Mouse (Mus musculus) 416B (cell line): ENCODE data around the gene Stra6l.

Source experiments
- DNase-seq: peaks from one replicate; pipeline ENCODE4 v3.0.0; 2011; ENCODE audit warnings: low read depth

The Stra6l gene

DNA sequence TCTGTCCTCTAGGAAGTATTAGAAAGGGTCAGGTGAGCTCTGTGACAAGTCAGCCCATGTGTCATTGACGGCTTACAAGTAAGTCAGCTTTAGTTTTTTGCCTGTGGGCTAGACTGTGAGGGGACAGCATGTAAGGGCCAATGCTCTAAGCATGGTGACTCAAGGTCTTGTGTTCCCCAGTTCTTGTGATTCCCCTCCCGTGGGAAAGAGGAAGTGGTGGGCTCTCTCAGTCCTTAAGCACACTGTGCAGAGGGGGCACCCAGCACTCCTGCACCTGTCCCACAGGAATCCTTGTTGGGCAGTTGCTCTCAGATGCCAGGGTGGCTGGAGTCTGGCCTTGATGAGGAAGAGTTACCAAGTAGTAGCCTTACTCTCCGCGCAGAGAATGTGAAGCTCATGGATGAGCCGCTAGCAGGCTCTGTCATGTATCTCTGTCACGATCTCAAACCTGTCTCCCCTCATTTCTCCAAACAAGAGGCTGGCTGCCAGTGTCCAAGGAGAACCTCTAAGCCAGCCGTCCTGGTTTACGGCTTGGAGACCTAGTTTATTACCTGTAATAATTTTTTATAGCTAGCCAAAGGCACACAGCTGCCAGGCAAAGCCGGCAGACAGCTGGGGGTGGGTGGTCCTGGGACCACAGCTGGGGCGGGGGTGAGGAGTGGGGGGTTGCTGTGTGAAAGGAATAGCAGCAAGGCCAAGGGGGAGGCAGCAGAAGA lies at the start of gene Stra6l:
Stra6l (plus strand) TSS at position 556 of the 716 bp plus-strand sequence.
- no peak for DNase-seq

DNA sequence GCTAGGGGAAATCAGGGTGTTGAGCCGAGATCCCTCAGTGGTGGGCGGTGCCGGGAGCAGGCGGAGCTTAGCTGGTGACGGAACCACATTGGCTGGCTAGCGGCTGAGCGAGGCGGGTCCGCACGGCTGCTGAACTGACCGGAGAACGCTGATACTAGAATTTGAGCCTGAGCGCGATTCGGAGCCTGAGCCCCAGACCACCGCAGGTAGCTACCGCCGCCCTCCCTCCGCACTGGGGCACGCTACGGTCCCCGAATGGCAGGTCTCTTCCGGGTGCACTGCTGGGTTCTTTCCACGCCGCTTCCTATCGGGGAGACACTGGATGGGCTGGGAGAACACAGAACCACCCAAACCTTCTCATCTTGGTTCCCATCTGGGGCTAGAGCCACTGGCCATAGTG lies 49.5 kb upstream of the Stra6l start, which contains the start of gene Aldh1b1:
Aldh1b1 (plus strand) TSS at position 59 of the 400 bp plus-strand sequence.
- no peak for DNase-seq

DNA sequence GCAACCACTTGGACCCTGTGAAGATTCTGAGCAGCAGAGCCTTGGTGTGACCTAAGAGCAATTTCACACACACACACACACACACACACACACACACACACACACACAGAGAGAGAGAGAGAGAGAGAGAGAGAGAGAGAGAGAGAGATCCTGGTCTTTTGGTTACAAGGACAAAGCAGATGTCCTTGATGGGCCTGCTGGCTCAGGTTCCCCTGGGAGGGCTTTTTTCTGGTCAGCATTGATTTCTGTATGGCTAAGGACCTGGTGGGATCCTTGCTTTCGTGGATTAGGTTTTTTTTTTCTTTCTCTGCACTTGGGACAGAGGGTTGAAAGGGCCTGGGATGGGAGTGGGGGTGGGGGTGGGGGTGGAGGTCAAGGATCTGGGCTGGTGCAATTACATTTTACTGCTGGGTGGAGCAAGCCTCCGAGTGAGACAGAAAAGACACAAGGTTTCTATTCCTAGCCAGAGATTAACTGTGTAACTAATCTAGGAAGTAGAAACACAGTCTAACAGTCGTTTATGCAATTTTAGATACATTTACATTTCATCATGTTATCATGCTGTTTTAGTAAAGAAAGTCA lies 48.4 kb upstream of the Stra6l start:
- no peak for DNase-seq

DNA sequence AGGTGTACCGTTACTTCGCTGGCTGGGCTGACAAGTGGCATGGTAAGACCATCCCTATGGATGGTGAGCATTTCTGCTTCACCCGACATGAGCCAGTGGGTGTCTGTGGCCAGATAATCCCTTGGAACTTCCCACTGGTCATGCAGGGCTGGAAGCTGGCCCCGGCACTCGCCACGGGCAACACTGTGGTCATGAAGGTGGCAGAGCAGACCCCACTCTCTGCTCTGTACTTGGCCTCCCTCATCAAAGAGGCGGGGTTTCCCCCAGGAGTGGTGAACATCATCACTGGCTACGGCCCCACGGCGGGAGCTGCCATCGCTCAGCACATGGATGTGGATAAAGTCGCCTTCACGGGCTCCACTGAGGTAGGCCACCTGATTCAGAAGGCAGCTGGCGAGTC lies 45.6 kb upstream of the Stra6l start:
- no peak for DNase-seq

DNA sequence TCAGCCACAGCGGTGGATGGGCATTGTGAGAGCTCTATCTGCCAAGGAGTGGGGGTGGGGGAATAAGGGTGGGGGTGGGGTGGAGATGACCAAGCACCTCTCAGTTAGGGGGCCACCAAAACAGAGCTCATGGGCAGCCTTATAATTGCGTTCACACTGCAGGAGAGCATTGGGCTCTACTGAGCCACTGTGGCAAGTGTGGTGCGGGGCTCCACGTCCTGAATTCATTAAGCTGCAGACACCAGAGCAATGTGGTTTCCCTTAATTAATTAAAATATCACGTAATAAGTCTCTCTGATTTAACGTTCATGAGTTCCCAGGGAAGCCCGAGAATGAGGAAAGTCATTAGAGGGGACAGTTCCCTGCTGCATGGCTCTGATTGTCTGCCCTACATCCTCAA lies 40.4 kb upstream of the Stra6l start:
- no peak for DNase-seq

DNA sequence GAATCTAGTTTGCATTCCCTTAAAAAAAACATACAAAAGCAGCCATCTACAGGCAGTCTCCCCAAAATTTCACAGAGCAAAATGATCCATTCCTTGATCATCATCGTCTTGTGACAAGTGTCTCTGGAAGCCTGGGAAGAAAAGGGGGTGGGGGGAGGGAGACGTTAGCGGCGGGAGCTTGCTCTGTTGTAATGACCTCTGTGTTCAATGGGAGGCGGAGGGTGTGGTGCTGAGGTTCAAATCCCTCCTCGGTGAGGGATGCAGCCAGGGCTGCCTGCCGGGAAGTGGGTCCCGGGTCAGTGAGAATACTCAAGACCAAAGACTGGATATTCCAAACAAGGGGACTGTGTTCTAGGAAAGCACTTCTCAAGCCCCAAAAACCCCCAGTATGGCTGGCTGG lies 37.2 kb upstream of the Stra6l start:
- DNase-seq, result no peak

DNA sequence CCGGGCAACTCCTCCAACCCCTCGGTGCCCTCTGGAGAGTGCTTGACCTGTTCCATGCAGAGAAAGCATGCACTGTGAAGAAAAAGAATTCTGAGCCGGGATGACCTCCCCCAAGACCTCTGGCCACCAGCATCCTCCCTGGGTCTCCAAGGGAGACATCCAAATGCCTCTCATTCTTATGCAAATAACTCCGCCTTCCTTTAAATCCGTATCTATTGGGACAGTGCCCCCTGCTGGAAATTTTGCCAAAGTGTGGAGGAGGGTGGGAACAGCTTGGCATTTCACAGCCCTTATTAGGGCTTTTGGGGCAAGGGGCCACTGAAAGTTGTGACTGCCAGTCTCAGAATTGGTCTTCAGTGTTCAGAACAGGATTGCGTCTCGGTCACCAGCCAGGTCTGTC lies 32.9 kb upstream of the Stra6l start:
- peak; percentile 23 for DNase-seq

DNA sequence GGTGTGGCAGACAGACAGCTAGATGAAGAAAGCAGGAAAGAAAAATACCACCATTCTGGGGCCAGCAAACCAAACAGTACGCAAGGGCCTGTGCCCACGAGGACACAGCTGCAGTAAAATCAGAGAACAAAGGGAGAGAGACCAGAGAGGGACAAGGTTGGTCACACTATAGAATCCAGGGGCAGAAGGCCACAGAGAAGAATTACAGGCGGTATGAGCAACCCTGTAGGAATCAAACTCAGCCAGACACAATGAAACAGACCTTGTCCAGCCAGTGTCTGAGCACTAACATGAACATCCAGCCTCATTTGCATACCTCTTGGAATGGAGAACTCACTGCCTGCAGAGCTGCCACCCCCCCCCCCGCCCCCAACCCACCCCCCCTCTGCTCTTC lies 29.7 kb upstream of the Stra6l start:
- DNase-seq, result no peak

DNA sequence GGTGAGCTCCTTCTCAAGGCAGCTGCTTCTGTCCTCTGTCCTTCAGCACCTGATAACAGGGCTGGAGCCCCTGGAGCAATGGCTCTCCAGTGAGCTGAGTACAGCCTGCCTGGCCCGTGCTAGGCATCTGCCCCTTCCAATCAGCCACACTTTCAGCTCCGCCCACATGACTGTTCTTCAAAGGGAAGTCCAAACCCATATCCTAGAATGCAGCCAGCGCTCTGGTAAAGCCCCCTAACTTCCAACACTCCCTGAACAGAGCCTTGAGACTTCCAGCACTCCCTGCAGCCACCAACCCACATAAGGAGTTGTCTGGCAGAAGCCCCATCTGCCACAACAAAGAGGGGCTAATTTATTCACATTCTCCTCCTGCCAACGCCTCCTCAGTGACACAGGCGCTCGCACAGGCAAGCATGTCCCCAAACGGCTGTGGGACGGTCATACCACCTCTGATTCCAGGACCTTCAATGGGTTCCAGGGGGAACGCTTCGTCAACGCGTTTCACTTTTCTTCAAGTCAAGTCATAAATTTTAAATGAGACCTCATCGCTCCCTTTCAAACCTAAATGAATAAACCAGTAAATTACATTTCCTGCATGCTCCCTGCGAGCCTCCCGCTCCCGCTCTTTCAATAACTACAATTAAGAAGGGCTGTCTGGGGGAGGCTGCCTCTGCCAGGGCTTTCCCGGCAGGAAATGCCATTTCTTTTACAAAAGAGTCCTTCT lies 29.1 kb upstream of the Stra6l start:
- DNase-seq, result no peak

DNA sequence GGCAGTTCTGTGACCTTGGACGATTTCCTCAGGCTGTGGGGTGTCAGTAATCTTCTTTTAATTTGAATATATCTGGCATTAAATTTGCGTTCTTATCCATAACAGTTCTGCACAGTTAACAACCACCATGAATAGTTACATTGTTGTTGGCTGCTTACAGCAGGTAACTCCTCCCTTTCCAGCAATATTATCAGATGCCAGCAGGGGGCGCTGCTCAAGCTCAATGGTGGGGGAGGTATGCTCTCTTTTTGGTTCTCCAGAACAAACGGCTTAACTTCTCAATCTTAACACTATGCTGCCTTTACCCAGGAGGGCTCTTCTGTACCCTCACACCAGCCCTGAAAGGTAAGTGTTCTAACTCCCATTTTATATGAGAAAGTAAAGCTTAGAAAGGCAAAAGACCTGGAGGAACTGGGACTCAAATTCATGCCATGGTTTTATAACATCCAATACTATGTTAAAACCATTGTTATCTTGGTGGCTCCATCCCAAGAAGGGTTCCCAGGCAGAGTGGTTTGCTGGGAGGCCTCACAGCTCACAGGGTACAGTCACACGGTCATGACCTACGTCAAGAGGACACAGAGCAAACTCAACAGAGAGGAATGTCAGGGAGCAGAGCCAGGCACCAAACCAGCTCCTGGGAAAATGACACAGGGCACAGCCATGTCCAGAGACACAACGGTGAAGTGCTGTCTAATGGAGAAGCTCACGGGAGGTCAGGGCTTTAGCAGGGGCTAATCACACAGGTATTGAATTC lies 28.2 kb upstream of the Stra6l start:
- DNase-seq, result peak; percentile 43

DNA sequence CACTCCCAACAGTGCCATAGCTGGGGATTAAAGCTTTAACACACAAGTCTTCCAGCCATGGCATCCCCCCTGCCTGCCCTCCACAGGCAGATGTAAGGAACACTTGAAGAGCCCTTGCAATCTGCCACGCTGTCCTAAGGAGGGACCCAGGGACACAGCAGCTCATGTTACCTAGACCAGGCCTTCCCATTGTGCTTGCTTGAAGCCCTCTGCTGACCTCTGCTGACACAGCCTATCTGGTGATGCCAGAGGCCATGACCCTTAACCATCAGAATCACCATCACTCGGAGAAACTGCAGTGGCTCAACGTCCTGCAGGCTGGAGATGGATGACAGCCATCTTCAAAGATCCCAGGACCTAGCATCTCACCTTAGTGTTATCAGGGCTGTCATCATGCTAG lies 26.5 kb upstream of the Stra6l start:
- peak; percentile 9 for DNase-seq

DNA sequence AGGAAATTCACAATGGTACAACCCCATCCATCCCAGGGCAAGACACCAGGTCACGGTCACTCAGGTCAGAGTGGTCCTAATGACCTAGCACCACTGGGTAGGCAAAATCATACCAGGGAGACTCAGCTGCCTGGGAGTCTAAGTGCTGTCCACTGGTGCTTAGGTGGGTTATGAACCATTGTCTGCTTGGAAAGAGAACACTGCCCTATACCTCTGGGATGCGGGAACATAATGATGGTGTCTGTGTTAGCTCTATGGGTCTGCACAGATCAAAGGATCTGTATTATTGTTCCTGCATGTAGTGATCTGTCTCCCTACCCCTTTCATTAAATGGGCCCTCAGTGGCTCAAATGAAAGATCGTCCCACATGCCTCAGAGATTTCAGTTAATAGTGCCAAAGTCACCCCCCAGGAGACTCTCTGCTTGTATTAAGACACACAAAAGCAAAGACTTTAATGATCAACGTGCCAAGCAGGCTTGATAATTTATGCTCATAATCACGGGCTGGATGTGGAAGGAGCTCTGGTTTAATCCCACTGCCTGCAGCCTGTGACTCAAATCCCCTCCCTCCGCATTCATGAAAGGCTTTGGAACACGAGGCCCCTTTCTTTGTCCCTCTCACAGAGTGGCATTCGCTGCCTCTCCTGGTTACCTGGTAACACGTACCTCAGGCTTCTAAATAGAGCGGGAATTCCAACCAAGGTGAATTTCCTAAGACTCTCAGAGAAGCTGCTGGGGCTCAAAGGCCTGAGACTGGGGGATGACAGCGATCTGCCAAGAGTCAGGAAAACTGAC lies 25.5 kb upstream of the Stra6l start:
- no peak for DNase-seq

DNA sequence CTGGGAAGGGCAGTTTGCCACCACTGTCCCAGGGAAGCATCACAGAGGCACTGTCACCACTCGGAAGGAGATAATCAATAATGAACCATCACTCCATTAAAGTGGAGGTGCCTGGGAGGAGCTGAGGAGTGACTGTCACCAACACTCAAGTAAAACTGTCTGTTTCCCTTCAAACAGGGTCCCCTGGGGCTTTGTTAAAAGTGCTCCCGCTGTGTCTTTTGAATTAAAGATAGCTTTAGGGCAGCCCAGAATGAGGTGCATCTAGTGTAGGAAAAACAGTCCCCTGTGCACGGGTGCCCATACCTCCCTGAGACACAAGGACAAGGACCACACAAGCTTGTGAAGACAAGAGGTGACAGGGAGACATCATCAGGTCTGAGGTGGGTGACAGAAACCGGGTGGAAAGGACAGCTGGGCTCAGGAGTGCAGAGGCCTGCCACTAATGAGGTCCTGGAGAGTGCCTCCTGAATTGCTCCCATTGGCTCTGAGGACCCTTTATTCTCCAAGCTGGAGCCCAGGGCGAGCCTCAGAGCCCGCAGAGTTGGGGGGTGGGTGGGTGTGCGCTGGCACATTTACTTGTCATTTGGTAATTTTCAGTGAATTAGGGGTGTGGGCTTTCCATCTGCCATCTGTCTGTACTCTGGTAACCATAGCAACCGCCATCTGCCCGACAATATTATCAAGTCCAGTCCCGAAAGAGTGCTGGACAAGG lies 24.3 kb upstream of the Stra6l start:
- DNase-seq, result no peak

DNA sequence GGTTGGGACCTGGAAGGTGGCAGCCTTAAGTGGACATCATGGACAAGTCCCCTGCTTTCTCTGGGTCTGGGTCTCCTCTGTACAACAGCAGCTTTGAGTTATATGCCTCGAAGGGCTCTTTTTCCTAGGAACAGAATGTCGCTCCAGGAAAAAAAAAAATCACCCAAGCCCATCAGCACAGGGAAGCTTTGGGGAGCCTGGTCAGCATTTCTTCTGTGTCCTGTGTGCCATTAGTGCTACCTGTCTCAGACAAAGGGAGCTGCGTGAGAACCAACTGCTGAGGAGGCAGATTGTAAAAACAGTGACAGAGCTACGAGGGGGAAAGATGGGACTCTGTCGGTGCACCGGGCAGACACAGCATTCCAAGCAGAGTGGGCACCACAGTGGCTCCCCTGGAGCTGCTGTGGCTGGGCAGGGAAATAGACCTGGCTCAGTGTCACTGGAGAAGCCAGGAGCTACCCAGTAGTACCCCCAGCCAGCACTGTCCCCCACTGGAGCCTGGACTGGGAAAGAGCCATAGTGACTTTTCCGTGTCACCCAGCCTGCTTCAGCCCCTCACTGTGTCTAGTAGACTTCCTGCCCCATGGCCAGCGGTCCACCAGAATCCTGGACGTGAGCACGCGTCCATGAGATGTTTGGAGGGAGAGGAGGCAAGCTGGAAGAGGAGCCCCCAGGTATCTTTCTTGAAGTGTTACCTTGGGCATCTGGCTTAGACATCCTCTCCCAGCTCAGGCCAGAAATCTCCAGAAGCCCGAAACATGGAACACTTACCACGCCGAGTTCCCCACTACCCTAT lies 23.5 kb upstream of the Stra6l start:
- DNase-seq, result no peak

DNA sequence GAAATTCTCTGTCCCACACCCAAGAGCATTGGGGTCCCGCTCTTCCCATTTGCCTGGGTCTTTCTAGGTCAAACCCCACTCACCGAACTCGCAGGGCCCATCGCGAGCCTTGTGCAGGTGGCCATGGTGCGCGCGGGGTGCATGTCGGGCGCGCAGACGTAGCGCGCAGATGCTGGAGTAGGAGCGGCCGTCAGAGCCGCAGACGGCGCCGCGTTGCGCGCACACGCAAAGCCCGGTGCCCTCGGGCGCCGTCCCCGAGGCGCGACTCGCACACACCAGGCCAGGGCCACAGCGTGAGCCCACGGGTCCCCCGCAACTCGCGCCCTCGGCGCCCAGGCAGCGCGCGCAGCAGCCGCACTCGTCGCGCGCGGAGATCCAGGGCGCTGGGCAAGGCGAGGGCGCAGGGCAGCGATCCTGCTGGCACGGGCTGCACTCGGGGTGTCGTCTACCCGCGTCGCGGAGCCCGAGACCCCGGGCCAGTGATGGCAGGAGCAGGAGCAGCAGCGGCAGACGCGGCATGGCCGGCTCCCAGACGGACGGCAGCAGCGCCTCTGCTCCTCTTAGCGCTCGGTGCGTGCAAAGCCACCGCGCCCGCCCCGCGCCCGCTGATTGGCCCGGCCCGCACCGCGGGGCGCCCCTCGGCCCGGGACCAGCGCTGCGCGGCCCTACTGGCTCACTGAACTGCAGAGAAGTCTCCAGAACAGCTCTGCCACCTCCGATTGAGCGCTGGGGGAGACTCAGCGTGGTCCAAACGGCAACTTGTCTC lies 22.0 kb upstream of the Stra6l start, which contains the start of gene Igfbpl1:
Igfbpl1 (minus strand) TSS at position 649 of the 766 bp plus-strand sequence.
- DNase-seq, result no peak

DNA sequence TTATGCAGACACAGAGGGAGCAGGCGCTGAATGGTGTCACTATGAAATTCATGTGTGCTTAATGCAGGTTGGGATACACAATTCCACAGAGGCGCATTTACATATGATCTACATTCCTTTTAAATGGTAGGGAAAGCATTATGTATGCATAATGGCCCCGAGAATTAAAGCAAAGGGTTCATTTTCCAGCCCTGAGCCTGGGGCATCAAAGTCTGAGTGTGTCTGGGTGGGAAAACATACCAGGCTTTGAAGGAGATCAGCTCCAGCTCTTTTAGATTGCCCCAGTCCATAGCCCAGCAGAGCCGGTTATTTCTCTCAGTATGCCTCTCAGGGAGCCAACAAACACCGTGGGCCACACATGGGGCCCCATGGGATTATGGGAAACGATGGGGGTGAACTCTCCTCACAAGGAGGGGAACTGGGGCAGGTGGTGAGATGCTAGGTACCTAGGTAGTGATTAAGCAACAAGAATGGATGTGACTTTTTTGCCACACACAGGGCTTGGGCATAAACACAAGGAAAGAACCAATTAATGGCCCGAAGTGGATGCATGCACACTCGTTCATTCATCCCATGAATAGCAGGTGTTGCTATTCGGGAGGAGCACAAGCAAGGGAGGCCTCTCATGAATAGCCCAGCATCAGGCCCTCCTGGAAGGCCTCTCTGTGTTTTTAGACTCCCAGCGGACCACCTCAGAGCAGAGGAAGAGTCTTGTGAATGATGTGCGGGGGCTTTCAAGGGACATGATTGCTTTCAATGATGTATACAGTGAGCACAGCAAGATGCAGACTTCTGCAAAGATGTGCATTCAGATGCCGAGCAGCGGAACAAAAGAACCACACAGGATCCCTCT lies 18.3 kb upstream of the Stra6l start:
- DNase-seq, result no peak

DNA sequence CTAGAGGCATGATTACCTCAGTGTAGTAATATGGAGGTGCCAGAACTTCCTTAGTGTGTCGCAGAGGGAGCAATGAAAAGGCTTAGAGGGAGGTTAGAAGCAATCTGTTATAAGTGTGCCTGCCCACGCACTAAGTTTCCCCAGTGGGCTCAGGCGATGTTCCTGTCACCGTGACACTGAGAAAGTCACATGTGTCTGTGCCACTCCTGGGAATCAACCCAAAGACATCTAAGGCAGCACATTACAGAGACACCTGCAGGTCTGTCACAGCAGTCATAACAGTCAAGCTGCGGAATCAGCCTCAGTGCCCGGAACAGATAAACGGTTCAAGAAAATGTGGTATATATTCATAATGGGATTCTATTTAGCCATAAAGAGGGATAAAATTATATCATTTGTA lies 16.5 kb upstream of the Stra6l start:
- DNase-seq, result no peak

DNA sequence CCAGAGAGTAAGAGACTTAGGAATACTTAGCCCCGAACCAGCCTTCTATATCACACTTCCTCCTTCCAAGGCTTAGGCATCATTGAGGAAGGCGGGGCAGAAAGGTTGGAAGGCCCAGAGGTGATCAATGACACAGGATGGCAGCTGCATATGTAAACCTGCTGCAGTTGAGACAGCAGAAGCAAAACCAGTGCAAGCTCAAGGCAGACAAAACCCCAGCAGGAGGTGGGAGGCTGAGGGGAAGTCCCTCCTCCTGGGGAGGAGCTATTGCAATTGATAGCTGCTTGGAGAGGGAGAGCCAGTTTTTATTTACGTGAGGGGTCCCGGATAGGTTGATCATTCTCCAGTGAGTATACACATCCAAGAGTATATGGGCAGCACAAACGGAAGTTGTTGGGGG lies 15.0 kb upstream of the Stra6l start:
- DNase-seq, result no peak
